Mouse (Mus musculus) kidney, postnatal 10 days (tissue): ENCODE data around the gene Aip.
"Not testable (repeated sequence)": the region's sequence is repeated elsewhere in the genome, so short reads cannot be mapped to it uniquely, and the experiment has no call there.

Experiments
- DNase-seq: peaks from one replicate; pipeline ENCODE4 v3.0.0; 2021; ENCODE audit warnings: mixed read lengths

Gene Aip

DNA sequence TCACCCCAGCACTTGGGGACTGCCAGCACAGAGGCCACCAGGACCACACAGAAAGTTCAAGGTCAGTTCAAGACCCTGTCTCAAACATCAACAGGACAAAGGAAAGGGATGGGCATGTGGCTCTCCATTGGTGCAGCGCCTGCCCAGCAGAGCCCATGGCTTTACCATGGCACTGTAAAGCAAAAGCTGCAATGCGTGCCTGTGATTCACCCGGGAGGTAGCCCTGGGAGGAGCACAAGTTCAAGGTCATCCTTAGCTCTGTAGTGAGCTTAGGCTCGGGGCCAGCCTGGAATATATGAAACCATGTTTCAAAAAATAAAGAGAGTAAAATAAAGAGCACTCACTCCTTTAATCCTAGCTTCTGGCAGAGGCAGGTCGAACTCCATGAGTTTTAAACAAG, 26.2 kb upstream of the Aip start:
- DNase-seq, result no peak

GRCm38 (mm10) chr19:4151488-4151860, 25.8 kb upstream of the Aip start:
- no peak for DNase-seq

DNA sequence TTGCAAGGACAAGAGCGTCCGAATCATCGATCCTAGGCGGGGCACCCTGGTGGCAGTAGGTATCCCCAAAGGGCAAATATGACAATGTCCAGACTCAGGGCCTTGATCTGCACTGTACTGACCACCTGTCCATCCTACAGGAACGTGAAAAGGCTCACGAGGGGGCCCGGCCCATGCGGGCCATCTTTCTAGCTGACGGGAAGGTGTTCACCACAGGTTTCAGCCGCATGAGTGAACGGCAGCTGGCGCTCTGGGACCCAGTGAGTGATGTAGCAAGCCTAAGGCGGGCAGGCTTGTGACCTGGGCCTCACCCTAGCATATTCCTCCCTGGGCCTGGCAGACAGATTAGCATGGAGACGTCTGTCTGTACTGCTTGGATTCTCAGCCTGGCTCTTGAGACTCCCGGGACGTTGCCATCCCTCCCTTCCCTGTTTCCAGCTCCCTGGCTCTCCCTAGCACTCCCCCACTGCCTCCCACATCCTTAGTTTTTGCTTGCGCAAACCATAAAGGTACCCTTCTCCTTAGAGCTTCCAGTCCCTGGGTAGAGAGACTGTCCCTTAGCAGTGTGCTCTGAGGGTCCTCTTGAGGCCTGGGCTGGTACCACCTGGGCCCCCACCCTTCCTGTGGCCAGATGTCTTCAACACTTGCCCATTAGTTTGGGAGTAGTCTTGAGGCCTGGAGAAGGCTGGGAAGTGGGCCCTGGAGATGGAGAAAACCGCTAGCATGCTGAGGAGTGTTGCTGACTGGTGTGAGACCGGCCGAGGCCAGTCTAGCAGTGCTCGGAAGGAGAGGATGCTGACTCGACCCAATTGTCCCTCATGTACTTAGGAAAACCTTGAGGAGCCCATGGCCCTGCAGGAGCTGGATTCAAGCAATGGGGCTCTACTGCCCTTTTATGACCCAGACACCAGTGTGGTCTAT, 25.2 kb upstream of the Aip start:
- no peak for DNase-seq

- no peak for DNase-seq
Observed at GRCm38 (mm10) chr19:4149764-4150461, 24.3 kb upstream of the Aip start.

- DNase-seq, result no peak
Observed at GRCm38 (mm10) chr19:4149283-4149682, 23.6 kb upstream of the Aip start.

- DNase-seq, result no peak
Observed at GRCm38 (mm10) chr19:4148819-4149218, 23.2 kb upstream of the Aip start.

DNA sequence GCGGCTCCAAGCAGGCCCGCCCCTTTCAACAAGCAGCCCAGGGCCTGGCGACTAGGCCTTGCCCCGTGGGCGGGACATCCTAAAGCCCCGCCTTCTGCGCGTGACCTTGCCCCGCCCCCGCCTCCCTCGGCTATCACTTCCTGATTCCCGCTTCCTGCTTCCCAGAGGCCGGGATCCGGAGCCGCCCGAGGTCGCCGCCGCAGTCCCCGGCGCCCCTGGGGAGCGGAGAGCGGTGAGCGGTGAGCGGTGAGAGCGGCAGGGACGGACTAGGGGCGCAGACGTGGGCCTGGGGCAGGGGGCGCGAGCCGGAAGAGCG, 22.8 kb upstream of the Aip start, which contains the start of gene Coro1b:
Gene Coro1b (plus strand): TSS at position 129 of the 316 bp plus-strand sequence.
- peak; percentile 99 for DNase-seq

DNA sequence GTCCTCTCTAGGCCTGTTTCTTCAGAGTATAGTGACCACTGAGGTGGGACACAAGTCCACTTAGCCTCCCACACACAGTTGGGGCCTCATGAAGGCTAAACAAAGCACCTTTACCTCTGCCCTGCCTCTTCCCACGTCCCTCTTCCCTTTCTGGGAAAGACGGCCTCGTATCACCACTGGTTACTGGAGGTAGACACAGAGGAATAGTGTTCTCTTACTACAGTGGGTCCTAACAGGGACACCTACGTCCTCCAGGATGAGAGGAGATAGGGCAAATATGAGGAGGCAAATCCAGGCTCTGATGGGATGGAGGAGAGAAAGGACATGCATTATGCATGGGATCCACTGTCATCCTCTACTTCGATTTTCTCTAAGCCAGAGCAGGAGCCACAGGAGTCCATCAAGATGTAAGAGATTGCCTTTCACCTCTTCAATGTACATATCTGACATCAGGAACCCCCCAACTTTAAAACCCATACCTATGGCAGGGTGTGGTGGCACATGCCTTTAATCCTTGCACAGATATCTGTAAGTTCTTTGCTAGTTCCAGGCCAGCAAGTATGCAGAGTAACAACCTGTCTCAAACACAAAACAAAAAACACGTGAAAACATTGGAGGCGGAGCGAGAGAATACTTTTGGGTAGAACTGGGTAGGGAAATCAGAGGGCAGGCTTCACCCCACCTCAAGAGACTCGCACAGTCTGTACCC, 22.3 kb upstream of the Aip start:
- no peak for DNase-seq

GRCm38 (mm10) chr19:4147022-4147405, 21.4 kb upstream of the Aip start:
- no peak for DNase-seq

DNA sequence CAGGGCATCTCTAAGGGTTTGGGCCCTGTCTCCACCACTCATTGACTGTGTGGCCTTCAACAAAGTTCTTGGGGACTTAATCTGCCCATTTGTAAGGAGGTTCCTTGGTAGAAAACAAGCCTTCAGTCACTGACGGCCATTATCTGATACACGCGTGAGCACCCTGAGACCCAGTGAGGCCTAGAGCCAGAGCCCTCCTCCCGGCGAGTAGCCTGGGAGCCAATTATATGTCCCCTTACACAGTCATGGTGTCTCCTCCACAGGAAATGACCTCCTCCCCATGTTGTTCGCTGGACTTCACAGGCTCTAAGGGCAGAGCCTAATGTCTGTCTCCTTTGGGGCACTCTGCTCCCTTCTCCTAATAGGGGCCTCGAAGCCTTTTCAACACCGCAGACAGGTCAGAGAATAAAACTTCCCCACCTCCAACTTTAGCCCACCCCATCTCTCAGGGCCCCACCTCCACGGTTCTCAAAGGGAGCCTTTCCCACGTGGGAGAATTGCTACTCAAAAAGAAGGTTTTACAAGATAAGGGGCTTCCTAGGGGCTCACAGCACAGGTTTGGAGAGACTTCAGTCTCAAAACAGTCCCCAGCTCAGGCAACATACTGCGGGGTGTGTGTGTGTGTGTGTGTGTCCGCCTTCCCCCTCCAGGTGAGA, 20.8 kb upstream of the Aip start:
- DNase-seq, result no peak

DNA sequence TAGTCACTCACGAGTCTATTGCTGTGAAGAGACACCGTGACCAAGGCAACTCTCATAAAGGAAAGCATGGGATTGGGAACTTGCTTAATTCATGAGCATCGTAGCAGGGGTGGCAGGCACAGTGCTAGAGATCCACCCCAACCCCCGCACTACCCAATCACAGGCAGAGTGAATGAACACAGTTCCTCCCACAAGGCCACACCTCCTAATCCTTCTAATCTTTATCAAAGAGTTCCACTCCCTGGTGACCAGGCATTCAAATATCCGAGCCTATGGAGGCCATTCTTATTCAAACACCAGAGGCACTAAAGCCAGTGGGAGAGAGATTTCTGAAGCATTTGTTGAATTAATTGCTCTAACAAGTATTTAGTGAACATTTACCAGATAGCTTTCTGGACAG, 20.3 kb upstream of the Aip start:
- DNase-seq, result no peak

- peak; percentile 51 for DNase-seq
Observed at GRCm38 (mm10) chr19:4144550-4145498, 19.2 kb upstream of the Aip start.

GRCm38 (mm10) chr19:4143759-4144268, 18.2 kb upstream of the Aip start, which contains the start of gene Cabp4:
Gene Cabp4 (minus strand): TSS chr19:4144033.
- no peak for DNase-seq

GRCm38 (mm10) chr19:4142416-4143173, 16.9 kb upstream of the Aip start:
- no peak for DNase-seq

GRCm38 (mm10) chr19:4140147-4140546, 14.5 kb upstream of the Aip start:
- DNase-seq, result no peak

GRCm38 (mm10) chr19:4139446-4139845, 13.8 kb upstream of the Aip start, which contains the start of gene Gpr152:
Gene Gpr152 (plus strand): TSS chr19:4139787.
- no peak for DNase-seq

DNA sequence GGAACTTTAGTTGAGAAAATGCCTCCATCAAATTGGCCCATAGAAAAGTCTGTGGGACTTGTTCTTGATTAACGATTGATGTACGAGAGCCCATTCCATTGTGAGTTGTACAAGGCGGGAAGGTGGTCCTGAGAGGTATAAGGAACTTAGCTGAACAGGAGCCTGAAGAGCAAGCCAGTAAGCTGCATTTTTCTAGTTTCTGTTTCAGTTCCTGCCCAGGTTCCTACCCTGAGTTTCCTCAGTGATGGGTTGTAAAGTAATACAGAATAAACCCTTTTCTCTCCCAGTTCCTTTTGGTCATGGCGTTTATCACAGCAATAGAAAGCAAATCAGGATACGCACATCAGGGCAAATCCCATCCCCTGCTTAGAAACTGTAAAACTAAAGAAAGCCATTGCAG, 12.3 kb upstream of the Aip start:
- no peak for DNase-seq

DNA sequence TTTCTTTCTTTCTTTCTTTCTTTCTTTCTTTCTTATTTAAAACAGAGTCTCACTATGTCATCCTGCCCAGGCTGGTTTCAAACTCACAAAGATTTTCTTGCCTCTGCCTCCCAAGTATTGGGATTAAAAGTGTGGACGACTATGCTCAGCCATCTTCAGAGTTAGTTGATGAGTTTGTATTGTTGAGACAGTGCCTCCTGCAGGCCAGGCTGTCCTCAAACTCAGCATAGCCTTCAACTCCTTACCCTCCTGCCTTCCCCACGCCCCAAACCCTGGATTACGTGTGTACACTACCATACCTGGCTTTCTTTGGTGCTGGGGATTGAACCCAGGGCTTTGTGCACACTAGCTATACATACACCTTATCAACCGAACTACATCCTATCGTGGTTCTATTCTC, 10.8 kb upstream of the Aip start:
- no peak for DNase-seq

- not testable (repeated sequence) for DNase-seq
Observed at GRCm38 (mm10) chr19:4135963-4136345, 10.3 kb upstream of the Aip start.

DNA sequence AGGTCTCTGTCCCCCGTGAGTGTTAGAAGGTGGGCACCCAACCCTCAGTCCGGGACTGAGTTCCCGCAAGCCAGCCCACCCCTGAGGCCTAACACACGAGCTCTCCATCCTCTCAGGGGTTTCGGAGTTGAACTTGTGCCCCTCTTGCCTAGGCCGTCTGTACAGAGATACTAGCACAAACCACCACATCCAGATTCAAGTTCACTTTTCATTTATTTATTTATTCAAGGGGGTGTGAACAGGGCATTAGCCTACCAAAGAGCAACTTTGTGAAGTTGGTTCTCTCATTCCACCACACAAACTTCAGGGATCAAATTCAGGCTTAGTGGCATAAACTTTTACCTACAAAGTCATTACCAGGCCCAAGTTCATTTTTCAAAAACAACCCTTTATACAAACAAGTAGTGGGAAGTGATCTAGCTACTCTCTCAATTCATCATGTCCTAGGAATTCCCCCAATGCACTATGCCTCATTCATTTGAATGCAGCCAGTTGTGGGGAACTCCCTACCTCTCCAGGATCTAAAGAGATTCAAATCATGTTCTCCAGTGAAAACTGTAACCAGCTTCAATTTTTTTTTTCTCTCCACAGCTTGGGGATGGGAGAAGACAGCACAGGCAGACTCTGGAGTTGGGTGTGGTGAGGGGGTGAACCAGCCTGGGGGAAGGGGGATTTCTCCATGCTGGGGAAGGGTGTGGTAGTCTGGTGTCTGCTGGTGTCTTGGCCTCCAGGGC, 9.7 kb upstream of the Aip start:
- not testable (repeated sequence) for DNase-seq
